Mouse (Mus musculus) bone marrow macrophage, adult 2 months (primary cell): ENCODE results near the gene Son. TPM values are rescaled to one million over a fixed set of nuclear protein-coding genes. Genes with fewer than 3 reads are reported as not detected.

Experiments used
- H3K27ac ChIP-seq: 2 replicates; pipeline ENCODE4 v1.5.1; 2012; ENCODE audit warnings: low read depth, low read length; ENCODE audit not compliant: insufficient read depth
- H3K4me1 ChIP-seq: 2 replicates; pipeline ENCODE4 v1.6.1; 2012; ENCODE audit warnings: low read length; ENCODE audit not compliant: control insufficient read depth, insufficient read depth
- H3K4me3 ChIP-seq: 2 replicates; pipeline ENCODE4 v1.5.1; 2012; ENCODE audit warnings: mild to moderate bottlenecking, low read length, moderate library complexity; ENCODE audit not compliant: insufficient read depth
- CTCF ChIP-seq: IDR thresholded peaks from 2 replicates; pipeline ENCODE4 v1.5.1; 2012; ENCODE audit warnings: low read depth, mild to moderate bottlenecking, low read length, moderate library complexity
- POLR2A ChIP-seq: IDR thresholded peaks from 2 replicates; pipeline ENCODE4 v1.6.1; 2012; ENCODE audit warnings: mild to moderate bottlenecking, low read depth, low read length, borderline replicate concordance
- polyA plus RNA-seq: library from polyadenylated mRNA; stranded (reverse); fragments of >200 nt; gene quantifications from 2 replicates; pipeline ENCODE4 v1.2.4, GENCODE M21; 2012; ENCODE audit not compliant: missing spikeins, insufficient read depth, insufficient read length

Son gene
- polyA plus RNA-seq, 1 experiment = 237 TPM

DNA sequence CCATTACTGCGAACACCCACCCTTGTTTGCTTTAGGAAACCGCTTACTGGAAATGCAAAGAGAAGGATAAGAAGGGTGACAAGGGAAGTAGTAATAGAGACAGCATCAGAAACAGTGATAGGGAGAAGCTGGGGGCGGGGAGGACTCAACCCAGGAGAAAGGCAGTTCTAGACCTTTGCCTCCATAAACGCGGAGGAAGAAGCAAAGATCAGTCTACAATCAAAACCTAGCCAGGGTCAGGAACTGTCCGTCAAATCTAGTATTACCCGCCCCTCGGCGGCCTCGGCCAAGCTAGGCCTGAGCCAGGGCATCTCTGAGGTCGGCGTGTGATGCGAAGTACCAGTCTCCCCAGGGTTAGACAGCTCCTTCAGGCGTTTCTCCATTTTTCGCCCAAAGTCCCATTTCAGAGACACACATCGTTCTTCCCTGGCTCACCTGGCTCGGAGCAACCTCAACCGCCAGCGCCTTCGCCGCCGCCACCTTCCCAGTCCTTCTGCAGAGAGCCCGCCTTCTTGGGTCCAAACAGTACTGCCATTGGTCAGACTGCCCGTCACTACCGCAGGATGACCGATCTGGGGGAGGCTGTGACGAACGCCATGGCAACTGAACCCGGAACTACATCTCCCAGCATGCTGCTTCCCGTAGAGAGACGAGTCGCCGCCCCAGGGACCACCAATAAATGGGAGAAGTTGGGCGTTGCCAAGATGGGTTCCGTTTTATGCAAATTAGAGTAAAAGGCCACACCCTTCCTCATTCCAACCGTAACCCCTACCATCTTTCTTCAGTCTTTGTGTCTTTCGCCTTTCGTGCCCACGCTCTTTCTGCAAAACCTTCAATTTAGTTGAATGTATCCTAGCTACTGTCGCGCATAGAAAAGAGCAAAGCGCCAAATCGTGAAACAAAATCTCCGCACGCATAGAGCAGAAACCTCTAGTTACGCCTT is 81.1 kb downstream of the Son start, which contains the start of gene Cryzl1:
Gene Cryzl1 (minus strand): TSS at position 853 of the 943 bp plus-strand sequence.
- Histone ChIP-seq H3K4me3 (peak within 1 kb of the TSS; percentile 94), H3K4me1 (peaks cover 26% of the 10 kb centered on the region), H3K27ac (peak within 1 kb of the TSS; percentile 86)
- TF ChIP-seq POLR2A (no peak), CTCF (no peak)

Other genes with a start within 250 kb of the Son start
- gene Il10rb, start 241.3 kb upstream of the Son start, polyA plus RNA-seq = 345 and 358 TPM in 2 replicates
- gene Ifnar1, start 162.3 kb upstream of the Son start, polyA plus RNA-seq = 89.1 and 92.5 TPM in 2 replicates
- gene Ifngr2, start 100.4 kb upstream of the Son start, polyA plus RNA-seq = 193 and 222 TPM in 2 replicates
- 78.7 and 80.3 TPM in 2 replicates for gene Tmem50b, start 49.7 kb upstream of the Son start, polyA plus RNA-seq
- 7.5 and 7.9 TPM in 2 replicates for gene Dnajc28, start 28.5 kb upstream of the Son start, polyA plus RNA-seq
- 27.6 and 31.6 TPM in 2 replicates for gene Gart, start 554 bp upstream of the Son start, polyA plus RNA-seq
- gene Donson, start 41.3 kb downstream of the Son start, polyA plus RNA-seq = 12.2 and 14.5 TPM in 2 replicates
- gene Cryzl1, start 81.5 kb downstream of the Son start, polyA plus RNA-seq = 55.0 and 61.5 TPM in 2 replicates
- gene Itsn1, start 81.8 kb downstream of the Son start, polyA plus RNA-seq = 110 and 130 TPM in 2 replicates